Mouse (Mus musculus) C2C12 (cell line): ENCODE data around the gene Tril.

ENCODE experiments used
- CEBPB ChIP-seq: IDR thresholded peaks from one replicate; pipeline ENCODE4 v1.6.1; 2011; ENCODE audit warnings: low read depth, mild to moderate bottlenecking, control low read depth, moderate library complexity
- CTCF ChIP-seq: IDR thresholded peaks from one replicate; pipeline ENCODE4 v1.5.1; 2011; ENCODE audit not compliant: control insufficient read depth, insufficient read depth, insufficient read length
- FOSL1 ChIP-seq: IDR thresholded peaks from one replicate; pipeline ENCODE4 v1.8.0; 2011; ENCODE audit warnings: mild to moderate bottlenecking, low read length; ENCODE audit not compliant: poor library complexity, insufficient read depth, severe bottlenecking
- MAX ChIP-seq: IDR thresholded peaks from one replicate; pipeline ENCODE4 v1.6.1; 2011; ENCODE audit warnings: mild to moderate bottlenecking, control low read depth
- MYOD1 ChIP-seq: IDR thresholded peaks from one replicate; pipeline ENCODE4 v1.6.1; 2011; ENCODE audit warnings: low read depth; ENCODE audit not compliant: control insufficient read depth, insufficient read length
- MYOG ChIP-seq: IDR thresholded peaks from one replicate; pipeline ENCODE4 v1.6.1; 2011; ENCODE audit not compliant: control insufficient read depth, insufficient read length; ENCODE audit errors: extremely low read depth
- USF1 ChIP-seq: IDR thresholded peaks from one replicate; pipeline ENCODE4 v1.6.1; 2011; ENCODE audit warnings: low read depth, mild to moderate bottlenecking, control low read depth, moderate library complexity

DNA sequence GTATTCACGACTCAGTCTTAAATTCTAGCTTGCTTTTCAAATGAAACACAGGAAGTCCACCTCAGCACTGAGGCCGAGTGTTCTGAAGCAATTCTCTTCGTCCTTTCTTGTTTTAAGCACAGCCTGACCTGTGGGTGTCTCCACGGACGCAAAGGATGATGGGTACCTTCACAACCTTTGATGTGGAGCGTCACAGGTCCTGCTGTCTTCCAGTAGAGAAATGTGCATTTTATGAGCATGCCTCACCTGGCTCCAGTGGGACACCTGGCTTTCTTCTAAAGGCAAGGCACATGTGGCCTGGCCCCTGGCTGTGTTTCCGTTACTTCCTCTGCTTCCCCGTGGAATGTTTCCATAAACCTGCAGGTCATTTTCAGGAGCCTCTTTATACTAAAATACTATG, 54.9 kb downstream of the Tril start:
- TF ChIP-seq CTCF (no peak), USF1 (no peak), MAX (no peak), MYOD1 (no peak), MYOG (no peak), CEBPB (no peak), FOSL1 (no peak)
